Mouse (Mus musculus) kidney, postnatal 14 days (tissue): Measurements from ENCODE around the gene Abca6.

Source experiments
- DNase-seq: peaks from one replicate; pipeline ENCODE4 v3.0.0; 2022; ENCODE audit warnings: mixed read lengths

Gene Abca6

GRCm38 (mm10) chr11:110195310-110195709 is 56.3 kb downstream of the Abca6 start:
- no peak for DNase-seq

- no peak for DNase-seq
Measured at GRCm38 (mm10) chr11:110171212-110171611, 80.4 kb downstream of the Abca6 start.

GRCm38 (mm10) chr11:110167459-110168251 is 83.9 kb downstream of the Abca6 start, which contains the start of gene Abca9:
Gene Abca9, minus strand, starts transcription at chr11:110168196.
- peak; percentile 26 for DNase-seq

GRCm38 (mm10) chr11:110165822-110166221 is 85.8 kb downstream of the Abca6 start:
- no peak for DNase-seq

GRCm38 (mm10) chr11:110165409-110165808 is 86.2 kb downstream of the Abca6 start:
- no peak for DNase-seq

GRCm38 (mm10) chr11:110157059-110157458 is 94.5 kb downstream of the Abca6 start:
- DNase-seq: no peak

- DNase-seq: no peak
Measured at GRCm38 (mm10) chr11:110155985-110156384, 95.6 kb downstream of the Abca6 start.

GRCm38 (mm10) chr11:110147640-110148039 is 103.9 kb downstream of the Abca6 start:
- DNase-seq: no peak

- DNase-seq: peak; percentile 35
Measured at GRCm38 (mm10) chr11:110145421-110145820, 106.2 kb downstream of the Abca6 start.

- DNase-seq: no peak
Measured at GRCm38 (mm10) chr11:110130760-110131159, 120.8 kb downstream of the Abca6 start.
